Mouse (Mus musculus): Measurements from ENCODE around the gene Rbm34. TPM values are rescaled to one million over a fixed set of nuclear protein-coding genes. Genes with fewer than 3 reads are reported as not detected.

The Rbm34 gene
- polyA plus RNA-seq, 1 experiment from 2014 or later = 22.2 TPM

- peaks cover 59% of the 10 kb centered on the region for H3K36me3 ChIP-seq
- H3K4me3 ChIP-seq = no peak overlapping the region
- H3K27ac ChIP-seq = no peak overlapping the region
- H3K4me2 ChIP-seq = no peak overlapping the region
- H3K9me3 ChIP-seq = no peaks in the 10 kb centered on the region
- H3K27me3 ChIP-seq = no peaks in the 10 kb centered on the region
- WGBS = 91% methylated on average over 10 of the region's 10 CpGs
- no peaks in the 10 kb centered on the region for H3K4me1 ChIP-seq
- ATAC-seq (ENCODE audit: insufficient number of reproducible peaks, low FRiP score, low TSS enrichment, low read depth) = no peak
- H3K9ac ChIP-seq = no peak overlapping the region
These were observed 41.9 kb downstream of the Rbm34 start for GRCm38 (mm10) chr8:126928755-126929505.

DNA sequence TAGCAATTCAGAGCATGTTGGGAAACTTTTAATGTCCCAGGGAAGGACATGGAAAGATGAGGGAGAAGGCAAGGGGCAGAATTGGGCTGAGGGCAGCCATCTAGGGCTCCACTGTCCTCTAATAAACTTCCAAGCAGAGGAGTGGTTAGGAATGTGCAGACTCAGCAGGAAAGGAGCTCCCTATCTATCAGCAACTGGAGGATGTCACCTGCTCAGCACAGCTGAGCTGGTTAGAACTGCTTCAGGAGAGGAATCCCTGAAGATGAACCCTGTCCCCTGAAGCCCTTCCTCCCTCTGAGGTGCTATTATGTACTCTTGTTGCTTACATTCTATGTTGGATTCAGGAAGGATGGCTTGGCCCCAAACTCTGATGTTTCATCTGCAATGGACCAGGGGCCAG lies 42.8 kb downstream of the Rbm34 start:
- ATAC-seq (ENCODE audit: insufficient number of reproducible peaks, low FRiP score, low TSS enrichment, low read depth) = no peak
- H3K36me3 ChIP-seq = peaks cover 50% of the 10 kb centered on the region

GRCm38 (mm10) chr8:126927058-126927457 lies 43.8 kb downstream of the Rbm34 start:
- H3K4me3 ChIP-seq = no peak overlapping the region
- no peaks in the 10 kb centered on the region for H3K9me3 ChIP-seq
- no peak overlapping the region for H3K27ac ChIP-seq
- H3K4me1 ChIP-seq = no peaks in the 10 kb centered on the region
- peaks cover 40% of the 10 kb centered on the region for H3K36me3 ChIP-seq
- H3K4me2 ChIP-seq = no peak overlapping the region
- H3K9ac ChIP-seq = no peak overlapping the region
- 65% methylated on average over 1 of the region's 1 CpGs for WGBS
- no peaks in the 10 kb centered on the region for H3K27me3 ChIP-seq
- no peak for ATAC-seq (ENCODE audit: insufficient number of reproducible peaks, low FRiP score, low TSS enrichment, low read depth)

More for the DNA sequence above, 42.8 kb downstream of the Rbm34 start:
- Histone ChIP-seq H3K4me1 (no peaks in the 10 kb centered on the region), H3K9ac (no peak overlapping the region), H3K9me3 (no peaks in the 10 kb centered on the region), H3K4me2 (no peak overlapping the region), H3K27ac (no peak overlapping the region), H3K27me3 (no peaks in the 10 kb centered on the region), H3K4me3 (no peak overlapping the region)

DNA sequence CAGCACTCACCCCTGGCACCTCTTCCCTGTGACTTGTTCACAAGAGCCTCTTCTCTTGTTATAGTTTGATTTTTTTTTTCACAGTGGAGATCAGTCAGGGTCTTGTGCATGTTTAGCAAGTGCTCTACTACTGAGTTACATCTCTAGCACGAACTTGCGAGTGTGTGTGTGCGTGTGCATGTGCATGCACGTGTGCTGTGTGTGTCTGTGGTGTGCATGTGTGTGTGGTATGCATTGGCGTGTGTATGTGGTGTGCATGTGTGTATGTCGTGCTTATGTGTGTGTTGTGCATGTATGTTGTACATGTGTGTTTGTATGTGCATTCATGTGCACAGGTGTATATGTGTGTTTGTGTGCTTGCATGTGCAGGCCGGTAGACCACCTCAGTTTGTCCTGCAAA lies 47.9 kb downstream of the Rbm34 start:
- Histone ChIP-seq H3K4me3 (no peak overlapping the region), H3K4me1 (peaks cover 14% of the 10 kb centered on the region), H3K36me3 (peaks cover 11% of the 10 kb centered on the region), H3K4me2 (no peak overlapping the region), H3K9me3 (no peaks in the 10 kb centered on the region), H3K9ac (no peak overlapping the region), H3K27ac (no peak overlapping the region), H3K27me3 (no peaks in the 10 kb centered on the region)
- no peak for ATAC-seq (ENCODE audit: insufficient number of reproducible peaks, low FRiP score, low TSS enrichment, low read depth)
- WGBS = 91% methylated on average over 7 of the region's 7 CpGs

DNA sequence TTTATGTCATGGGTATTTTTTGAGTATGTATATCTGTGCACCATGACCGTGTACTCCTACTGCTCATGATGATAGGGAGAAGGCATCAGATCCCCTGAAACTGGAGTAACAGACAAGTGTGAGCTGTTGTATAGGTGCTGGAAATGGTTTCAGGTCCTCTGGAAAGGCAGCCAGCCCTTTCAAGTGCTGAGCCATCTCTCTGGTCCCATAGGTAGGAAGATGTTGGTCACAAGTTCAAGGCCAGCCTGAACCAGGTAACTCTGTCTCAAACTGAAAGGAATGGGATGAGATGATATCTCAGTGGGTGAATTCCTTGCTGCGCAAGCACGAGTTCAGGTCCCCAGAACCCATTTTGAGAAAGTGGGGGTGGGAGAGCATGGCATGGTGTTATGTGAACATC lies 49.4 kb downstream of the Rbm34 start:
- WGBS = 87% methylated on average over 3 of the region's 3 CpGs
- H3K27me3 ChIP-seq = no peaks in the 10 kb centered on the region
- no peak for ATAC-seq (ENCODE audit: insufficient number of reproducible peaks, low FRiP score, low TSS enrichment, low read depth)
- H3K9me3 ChIP-seq = no peaks in the 10 kb centered on the region
- peaks cover 24% of the 10 kb centered on the region for H3K4me1 ChIP-seq
- H3K4me2 ChIP-seq = no peak overlapping the region
- H3K27ac ChIP-seq = no peak overlapping the region
- no peak overlapping the region for H3K4me3 ChIP-seq
- peaks cover 2% of the 10 kb centered on the region; the same call in 1 of the 2 replicates for H3K36me3 ChIP-seq
- no peak overlapping the region for H3K9ac ChIP-seq

DNA sequence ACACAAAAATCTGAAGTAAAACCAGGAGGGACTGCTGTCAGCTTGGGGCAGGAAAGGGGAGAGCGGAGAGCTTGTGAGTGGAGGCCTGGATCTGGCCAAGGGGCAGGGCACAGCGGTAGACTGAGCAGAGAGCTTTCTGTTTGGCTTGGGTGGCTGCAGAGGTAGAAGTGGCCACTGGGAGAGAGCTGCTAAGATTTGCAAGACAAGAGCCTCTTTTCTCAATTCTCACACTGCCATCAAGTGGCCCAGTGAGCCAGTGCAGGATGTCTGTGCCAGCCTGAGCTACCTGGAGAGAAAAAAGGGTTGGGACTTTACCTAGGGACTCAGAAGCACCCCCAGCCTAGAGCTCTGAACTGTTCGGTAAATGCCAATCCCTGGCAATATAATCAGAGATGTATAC lies 50.0 kb downstream of the Rbm34 start:
- H3K27ac ChIP-seq = peak overlapping the region; percentile 61; the same call in 1 of the 2 replicates
- no peaks in the 10 kb centered on the region for H3K36me3 ChIP-seq
- H3K9ac ChIP-seq = no peak overlapping the region
- peak; percentile 74; the same call in 1 of the 2 replicates for ATAC-seq (ENCODE audit: insufficient number of reproducible peaks, low FRiP score, low TSS enrichment, low read depth)
- H3K4me3 ChIP-seq = no peak overlapping the region
- no peak overlapping the region for H3K4me2 ChIP-seq
- H3K4me1 ChIP-seq = peaks cover 24% of the 10 kb centered on the region
- no peaks in the 10 kb centered on the region for H3K27me3 ChIP-seq
- WGBS = 22% methylated on average over 3 of the region's 3 CpGs
- H3K9me3 ChIP-seq = no peaks in the 10 kb centered on the region

GRCm38 (mm10) chr8:126920386-126920785 lies 50.5 kb downstream of the Rbm34 start:
- Histone ChIP-seq H3K27me3 (no peaks in the 10 kb centered on the region), H3K9me3 (no peaks in the 10 kb centered on the region), H3K9ac (no peak overlapping the region), H3K27ac (peak overlapping the region; percentile 61; the same call in 1 of the 2 replicates), H3K4me3 (no peak overlapping the region), H3K4me1 (peaks cover 24% of the 10 kb centered on the region), H3K4me2 (no peak overlapping the region), H3K36me3 (no peaks in the 10 kb centered on the region)
- no peak for ATAC-seq (ENCODE audit: insufficient number of reproducible peaks, low FRiP score, low TSS enrichment, low read depth)
- 86% methylated on average over 6 of the region's 6 CpGs for WGBS

DNA sequence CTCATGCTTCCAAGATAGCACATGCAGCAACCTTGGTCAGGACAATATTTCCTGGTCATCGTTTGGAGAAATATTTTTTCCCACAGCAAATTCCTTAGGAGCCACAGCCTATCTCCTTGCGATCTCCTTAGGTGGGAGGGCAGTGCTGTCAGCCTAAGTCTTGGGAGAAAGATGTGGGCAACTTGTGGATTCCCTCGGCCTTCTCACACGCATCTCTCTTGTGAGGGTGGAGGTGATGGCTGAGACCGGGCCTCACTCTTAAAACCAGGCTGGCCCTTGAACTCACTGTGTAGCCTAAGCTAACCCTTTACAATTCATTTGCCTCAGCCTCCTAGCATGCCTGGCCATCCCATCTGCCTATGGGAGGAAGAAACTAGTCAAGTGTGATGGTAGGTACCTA lies 51.2 kb downstream of the Rbm34 start:
- H3K27ac ChIP-seq = 0 out of 2 replicates have a peak overlapping the region, but pooled peaks have one; percentile 3
- no peak overlapping the region for H3K4me2 ChIP-seq
- H3K4me3 ChIP-seq = no peak overlapping the region
- no peaks in the 10 kb centered on the region for H3K9me3 ChIP-seq
- no peaks in the 10 kb centered on the region for H3K36me3 ChIP-seq
- H3K4me1 ChIP-seq = peaks cover 24% of the 10 kb centered on the region
- H3K9ac ChIP-seq = no peak overlapping the region
- 87% methylated on average over 5 of the region's 5 CpGs for WGBS
- no peak for ATAC-seq (ENCODE audit: insufficient number of reproducible peaks, low FRiP score, low TSS enrichment, low read depth)
- H3K27me3 ChIP-seq = no peaks in the 10 kb centered on the region

DNA sequence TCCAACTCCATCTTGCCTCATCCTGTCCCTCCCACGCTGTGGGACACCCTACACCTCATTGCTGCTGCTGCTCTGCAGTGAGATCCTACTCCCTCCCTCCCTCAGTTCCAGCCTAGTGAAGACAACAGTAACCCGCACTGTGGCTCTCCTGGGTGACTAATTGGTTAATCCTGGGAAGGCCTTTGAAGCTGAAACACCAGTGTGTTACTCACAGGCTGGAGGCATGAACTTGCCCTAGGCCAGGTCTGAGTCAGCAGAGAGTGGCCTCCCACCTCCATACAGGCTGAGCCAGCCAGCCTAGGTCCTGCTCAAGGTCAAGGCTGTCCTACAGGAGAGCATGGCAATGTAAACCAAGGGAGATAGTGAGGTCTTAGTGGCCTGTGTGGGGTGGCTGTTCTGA lies 51.6 kb downstream of the Rbm34 start:
- Histone ChIP-seq H3K9ac (no peak overlapping the region), H3K4me1 (peaks cover 24% of the 10 kb centered on the region), H3K27ac (0 out of 2 replicates have a peak overlapping the region, but pooled peaks have one; percentile 3), H3K36me3 (no peaks in the 10 kb centered on the region), H3K9me3 (no peaks in the 10 kb centered on the region), H3K27me3 (no peaks in the 10 kb centered on the region), H3K4me3 (no peak overlapping the region), H3K4me2 (no peak overlapping the region)
- no peak for ATAC-seq (ENCODE audit: insufficient number of reproducible peaks, low FRiP score, low TSS enrichment, low read depth)
- 62% methylated on average over 2 of the region's 2 CpGs for WGBS

DNA sequence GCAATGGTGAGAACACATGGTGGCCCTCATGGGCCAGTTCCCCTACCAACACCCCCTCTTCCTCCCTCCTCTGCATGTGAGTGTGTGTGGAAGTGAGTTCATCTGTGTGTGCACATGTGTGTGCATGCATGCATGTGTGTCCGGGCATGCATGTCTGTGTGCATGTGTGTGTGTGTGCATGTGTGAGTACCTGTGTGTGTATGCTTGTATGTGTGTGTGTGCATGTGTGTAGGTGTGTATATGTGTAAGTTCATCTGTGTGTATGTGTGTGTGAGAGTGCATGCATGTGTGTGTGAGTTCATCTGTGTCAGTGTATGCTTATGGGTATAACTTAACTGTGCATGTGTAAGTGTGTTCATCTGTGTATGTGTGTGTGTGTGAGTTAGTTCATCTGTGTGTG lies 52.5 kb downstream of the Rbm34 start:
- no peaks in the 10 kb centered on the region for H3K27me3 ChIP-seq
- H3K9ac ChIP-seq = no peak overlapping the region
- H3K27ac ChIP-seq = no peak overlapping the region
- no peaks in the 10 kb centered on the region for H3K9me3 ChIP-seq
- no peak overlapping the region for H3K4me3 ChIP-seq
- ATAC-seq (ENCODE audit: insufficient number of reproducible peaks, low FRiP score, low TSS enrichment, low read depth) = no peak
- 90% methylated on average over 1 of the region's 1 CpGs for WGBS
- no peaks in the 10 kb centered on the region for H3K36me3 ChIP-seq
- H3K4me1 ChIP-seq = peaks cover 30% of the 10 kb centered on the region
- no peak overlapping the region for H3K4me2 ChIP-seq

DNA sequence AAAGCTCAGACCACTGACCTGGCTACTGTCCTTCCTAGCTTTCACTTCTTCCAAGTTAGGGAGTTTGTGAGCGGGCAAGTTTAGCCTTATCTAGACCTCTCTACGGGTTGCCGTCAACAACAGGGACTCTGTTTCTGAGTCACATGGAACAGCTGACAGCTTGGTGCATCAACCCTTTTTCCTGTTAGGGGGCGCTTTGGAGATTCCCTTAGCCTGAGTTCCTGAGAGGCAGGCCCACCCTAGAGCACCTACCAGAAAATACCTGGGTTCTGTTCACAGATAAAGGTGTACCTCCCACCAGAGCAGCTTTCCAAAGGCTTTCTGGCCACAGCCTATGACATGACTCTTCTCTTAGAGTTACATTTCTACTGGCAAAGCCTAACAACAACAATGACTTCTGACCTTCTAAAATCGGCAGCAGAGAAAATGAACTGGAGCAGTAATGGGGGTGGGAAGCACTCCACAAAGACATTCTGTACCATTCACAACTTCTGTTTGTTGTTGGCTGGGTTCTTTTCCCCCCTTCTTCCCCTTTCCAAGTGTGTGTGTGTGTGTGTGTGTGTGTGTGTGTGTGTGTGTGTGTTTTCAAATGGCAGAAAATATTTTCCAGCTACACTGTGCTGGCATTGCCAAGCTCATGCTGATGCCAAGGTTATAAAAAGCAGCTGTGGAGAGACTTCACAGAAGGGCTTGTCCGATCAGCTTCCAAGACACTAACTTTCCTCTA lies 53.5 kb downstream of the Rbm34 start:
- H3K4me1 ChIP-seq = peaks cover 36% of the 10 kb centered on the region
- peak overlapping the region; percentile 73 for H3K27ac ChIP-seq
- no peaks in the 10 kb centered on the region for H3K9me3 ChIP-seq
- no peak overlapping the region for H3K4me2 ChIP-seq
- ATAC-seq (ENCODE audit: insufficient number of reproducible peaks, low FRiP score, low TSS enrichment, low read depth) = no peak
- no peaks in the 10 kb centered on the region for H3K36me3 ChIP-seq
- WGBS = 55% methylated on average over 6 of the region's 6 CpGs
- H3K27me3 ChIP-seq = no peaks in the 10 kb centered on the region
- H3K9ac ChIP-seq = no peak overlapping the region
- H3K4me3 ChIP-seq = no peak overlapping the region

DNA sequence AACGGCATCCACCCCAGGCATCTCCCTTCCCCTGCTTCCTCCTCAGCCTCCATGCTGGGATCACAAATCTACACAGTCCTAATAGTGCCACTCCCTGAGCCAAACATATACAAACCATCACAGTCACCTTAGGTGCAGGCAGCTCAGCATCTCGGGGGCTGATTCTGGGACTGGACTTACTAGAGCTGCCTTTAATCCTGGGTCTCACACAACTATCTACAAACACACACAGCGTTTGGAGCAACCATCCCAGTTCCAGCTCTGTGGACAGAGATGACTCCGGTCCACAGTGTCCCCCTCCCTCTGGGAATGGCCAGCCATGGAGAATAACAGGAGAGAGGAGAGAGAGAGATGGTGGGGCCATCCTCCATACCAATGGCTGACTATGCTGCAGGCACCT lies 54.3 kb downstream of the Rbm34 start:
- Histone ChIP-seq H3K9me3 (no peaks in the 10 kb centered on the region), H3K4me2 (no peak overlapping the region), H3K36me3 (no peaks in the 10 kb centered on the region), H3K27me3 (no peaks in the 10 kb centered on the region), H3K4me3 (no peak overlapping the region), H3K4me1 (peaks cover 36% of the 10 kb centered on the region), H3K9ac (no peak overlapping the region), H3K27ac (no peak overlapping the region)
- 86% methylated on average over 4 of the region's 4 CpGs for whole genome bisulfite sequencing
- ATAC-seq (ENCODE audit: insufficient number of reproducible peaks, low FRiP score, low TSS enrichment, low read depth) = no peak
